Mouse (Mus musculus) heart, adult 2 months (tissue): ENCODE data around the gene Pcolce2.

ENCODE experiments used
- CTCF ChIP-seq: fragments of 200-600 bp; IDR thresholded peaks from 2 replicates; pipeline ENCODE4 v1.8.1; 2022; ENCODE audit warnings: antibody characterized with exemption, mild to moderate bottlenecking, moderate library complexity
- POLR2A ChIP-seq: fragments of 200-500 bp; IDR thresholded peaks from 2 replicates; pipeline ENCODE4 v1.6.1; 2011; ENCODE audit warnings: mild to moderate bottlenecking, low read depth, low read length, control low read depth; ENCODE audit not compliant: insufficient read depth

- TF ChIP-seq CTCF (no peak), POLR2A (no peak)
These were observed 34.1 kb upstream of the Pcolce2 start for GRCm38 (mm10) chr9:95603316-95603715.
